Mouse (Mus musculus) spleen, postnatal 14 days (tissue): ENCODE data around the gene Fam169b.

Source experiments
- DNase-seq, 2 experiments: peaks; one replicate each; pipeline ENCODE4 v3.0.0; 2021 to 2022; ENCODE audit warnings: low spot score in 2 of 2

Gene Fam169b

GRCm38 (mm10) chr7:68273515-68273914 lies at the start of gene Fam169b:
TSS of gene Fam169b (plus strand) at chr7:68273839.
- DNase-seq: no peak

- no peak for DNase-seq
Measured at GRCm38 (mm10) chr7:68224006-68224405, 49.6 kb upstream of the Fam169b start.

DNA sequence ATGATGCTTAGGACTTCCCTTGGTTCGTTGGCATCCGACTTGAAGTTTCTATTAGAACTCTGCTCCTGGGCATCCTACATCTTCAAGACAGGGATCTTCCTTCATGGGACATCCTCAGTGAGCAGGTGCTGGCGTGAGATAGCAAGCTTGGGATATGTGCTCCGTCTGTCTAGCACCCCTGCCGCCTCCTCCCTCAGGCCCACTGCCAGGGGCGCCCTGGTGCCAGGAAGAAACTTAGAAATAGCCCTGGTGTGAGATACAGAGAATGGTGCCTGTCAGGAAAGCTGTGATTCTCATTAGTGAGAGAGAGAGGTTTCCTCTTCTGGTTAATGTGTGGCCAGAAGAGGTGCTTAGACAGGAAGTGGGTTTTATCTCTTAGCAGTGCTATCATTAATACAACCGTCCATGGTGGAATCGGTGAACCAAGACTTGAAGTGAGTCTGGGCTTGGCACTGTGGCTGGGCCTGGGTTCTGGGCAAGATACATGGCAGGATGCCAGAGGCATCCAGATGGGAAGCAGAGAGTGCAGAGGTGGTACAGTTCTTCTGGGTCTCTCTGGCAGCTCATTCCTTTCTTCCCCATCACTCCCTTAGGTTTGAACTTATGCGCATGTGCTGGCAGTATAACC lies 48.1 kb upstream of the Fam169b start:
- DNase-seq: no peak

DNA sequence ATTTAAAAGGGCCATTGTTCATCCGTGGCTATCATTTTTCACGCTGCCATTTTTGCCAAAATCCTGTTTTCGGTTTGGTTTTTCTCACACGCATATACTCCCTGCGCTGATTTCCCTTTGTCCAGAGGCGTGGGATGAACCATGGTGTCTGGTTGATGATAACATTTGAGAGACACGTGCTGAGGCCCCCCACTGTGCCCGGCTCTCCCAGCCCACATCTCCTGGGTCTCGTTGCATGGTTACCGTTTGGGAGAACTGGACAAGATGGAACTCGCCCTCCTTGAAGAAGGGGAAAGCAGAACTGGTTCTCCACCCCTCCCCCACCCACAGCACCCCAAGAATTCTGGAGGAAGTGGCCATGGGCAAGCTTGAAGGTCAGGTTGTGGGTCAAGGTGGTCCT lies 46.6 kb upstream of the Fam169b start:
- no peak for DNase-seq

DNA sequence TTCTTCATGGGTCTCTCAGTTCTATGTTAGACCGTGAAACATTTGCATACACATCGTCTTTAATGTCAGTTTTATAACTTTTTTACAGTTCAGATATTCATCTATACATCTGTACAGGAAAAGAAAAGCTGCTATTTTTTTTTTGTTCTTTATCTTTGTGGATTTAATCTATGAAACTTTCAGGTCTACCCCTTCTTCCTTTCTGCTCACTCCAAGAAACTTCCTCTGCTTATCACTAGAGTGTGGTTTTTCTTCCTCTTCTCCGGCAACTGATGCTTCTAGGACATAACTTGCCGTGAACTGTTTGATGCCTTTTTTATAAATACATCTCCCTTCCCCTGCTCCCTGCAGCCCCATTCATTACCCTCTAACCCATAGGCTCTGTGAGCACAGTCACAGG lies 46.0 kb upstream of the Fam169b start:
- DNase-seq: no peak

DNA sequence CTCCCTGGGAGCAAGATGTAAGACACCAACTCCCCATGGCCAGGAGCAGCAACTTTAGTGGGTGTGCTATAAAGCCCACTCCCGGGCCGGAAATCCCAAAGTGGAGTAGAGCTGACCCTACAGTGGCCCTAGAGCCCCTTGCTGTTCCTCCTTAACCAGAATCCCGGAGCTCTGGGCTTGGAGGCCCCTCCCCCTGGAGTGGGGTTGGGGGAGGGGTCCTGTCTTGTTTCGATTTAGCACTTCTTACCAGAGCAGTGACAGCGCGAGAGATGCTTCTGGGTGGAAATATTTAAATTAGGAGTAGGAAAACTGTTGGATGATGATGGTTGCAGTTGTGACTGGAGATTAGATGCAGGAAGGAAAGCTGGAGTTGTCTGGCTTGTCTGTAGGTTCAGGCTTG lies 45.1 kb upstream of the Fam169b start:
- no peak for DNase-seq

DNA sequence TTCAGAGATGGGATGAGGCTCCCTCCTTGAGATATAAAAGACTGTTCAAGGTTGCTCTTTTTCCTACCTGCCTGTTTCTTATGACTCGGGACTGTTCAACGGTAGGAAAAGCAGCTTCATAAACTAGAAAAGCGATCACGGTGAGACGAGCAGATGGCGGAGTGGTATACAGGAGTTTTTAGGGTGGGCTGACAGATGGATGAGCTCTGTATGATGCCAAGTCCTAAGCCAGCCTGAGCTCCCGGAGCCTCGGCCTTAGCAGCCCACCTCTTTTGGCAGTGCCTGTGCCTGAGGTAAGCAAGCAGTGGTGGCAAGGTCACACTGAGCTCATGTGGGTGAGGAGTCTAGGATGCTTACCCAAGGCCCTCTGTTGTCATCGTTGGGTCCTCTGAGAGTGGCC lies 42.8 kb upstream of the Fam169b start:
- DNase-seq: no peak

GRCm38 (mm10) chr7:68232521-68232920 lies 41.1 kb upstream of the Fam169b start:
- DNase-seq: no peak

- DNase-seq: no peak
Measured at GRCm38 (mm10) chr7:68233619-68234223, 39.9 kb upstream of the Fam169b start.

DNA sequence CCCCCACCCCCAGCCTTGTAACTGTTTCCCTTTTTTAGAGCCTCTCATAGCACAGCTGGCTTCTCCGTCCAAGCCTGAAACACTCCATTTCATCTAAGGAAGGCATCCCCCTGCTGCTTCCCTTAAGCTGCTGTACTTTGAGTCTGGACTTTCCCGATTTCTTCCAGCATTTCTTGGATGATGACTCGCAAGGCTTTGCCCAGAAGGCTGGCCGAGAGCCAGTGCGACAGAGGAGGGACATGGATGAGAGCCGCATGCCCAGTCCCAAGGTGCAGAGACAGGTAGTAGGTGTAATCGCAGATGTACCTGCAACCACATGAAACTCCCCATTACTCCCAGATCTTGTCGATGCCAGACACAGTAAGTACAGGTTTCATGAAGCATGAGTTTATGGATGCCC lies 36.8 kb upstream of the Fam169b start:
- DNase-seq: no peak

- no peak for DNase-seq
Measured at GRCm38 (mm10) chr7:68239220-68239827, 34.3 kb upstream of the Fam169b start.

DNA sequence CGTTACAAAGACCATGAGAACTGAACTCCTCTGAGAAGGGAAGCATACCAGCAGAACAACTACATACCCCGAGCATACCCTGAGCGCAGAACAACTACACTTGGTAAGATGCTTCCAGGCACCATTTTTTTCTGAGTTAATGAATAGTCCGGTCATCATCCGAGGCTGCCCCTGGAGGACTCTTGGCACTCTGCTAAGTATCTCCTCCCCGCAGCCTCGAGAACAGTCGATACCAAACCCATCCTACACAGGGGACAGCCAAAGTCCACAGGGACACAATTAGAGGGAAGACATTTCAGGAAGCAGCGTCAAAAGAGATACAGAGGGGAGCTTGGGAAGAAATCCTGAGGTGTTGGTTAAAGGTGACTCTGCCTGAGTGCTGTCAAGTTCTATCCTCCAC lies 32.4 kb upstream of the Fam169b start:
- DNase-seq: no peak

DNA sequence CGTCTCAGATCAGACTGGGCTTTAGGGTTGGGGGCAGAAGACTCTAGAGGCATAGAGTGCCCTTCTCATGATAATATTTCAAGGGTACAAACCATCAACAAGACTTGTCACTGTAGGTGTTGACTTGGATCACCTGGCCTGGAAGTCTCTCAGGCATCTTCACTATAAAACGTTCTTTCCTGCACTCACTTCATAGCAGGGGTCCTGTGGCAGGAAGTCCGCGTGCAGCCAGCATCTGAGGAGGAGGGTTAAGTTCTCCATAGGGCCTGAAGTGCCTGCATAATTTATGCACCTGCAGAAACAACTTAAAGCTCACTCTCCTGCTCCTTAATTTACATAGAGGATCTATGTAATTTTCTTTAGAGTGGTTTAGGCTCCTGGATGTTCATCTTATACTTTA lies 28.0 kb upstream of the Fam169b start:
- no peak for DNase-seq

DNA sequence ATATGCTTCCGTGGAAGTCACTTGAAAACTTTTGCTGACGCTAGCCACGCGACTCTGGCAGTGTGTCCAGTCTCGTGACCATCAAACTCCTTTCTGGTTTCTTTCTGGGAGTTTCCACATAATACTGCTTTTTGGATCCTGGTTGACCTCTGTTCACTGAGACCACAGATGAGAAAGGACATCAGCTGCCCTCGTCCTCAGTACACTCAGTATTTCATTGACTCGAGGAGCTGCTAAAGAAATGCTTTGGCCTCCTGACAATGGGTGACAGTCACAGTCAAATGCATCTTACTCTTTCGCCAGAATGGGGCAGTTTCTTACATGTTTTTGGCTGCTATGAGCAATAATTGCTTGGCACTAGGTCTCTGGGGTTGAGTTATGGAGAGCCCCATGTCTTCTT lies 27.4 kb upstream of the Fam169b start:
- DNase-seq: no peak

- DNase-seq: no peak
Measured at GRCm38 (mm10) chr7:68250411-68250810, 23.2 kb upstream of the Fam169b start.

DNA sequence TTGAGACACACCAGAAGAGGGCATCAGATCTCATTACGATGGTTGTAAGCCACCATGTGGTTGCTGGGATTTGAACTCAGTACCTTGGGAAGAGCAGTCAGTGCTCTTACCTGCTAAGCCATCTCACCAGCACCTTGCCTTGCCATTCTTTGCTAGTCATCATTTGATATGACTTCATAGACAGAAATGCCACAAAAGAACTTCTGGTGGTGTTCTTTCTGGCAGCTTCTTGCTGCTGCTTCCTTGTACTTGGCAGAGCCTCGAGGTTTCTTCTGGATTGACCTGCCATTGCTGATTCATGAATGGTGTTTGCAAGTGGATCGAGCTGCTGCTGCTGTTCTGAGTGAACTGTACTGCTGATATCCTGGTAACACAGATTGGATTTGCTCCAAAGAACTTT lies 22.7 kb upstream of the Fam169b start:
- no peak for DNase-seq

DNA sequence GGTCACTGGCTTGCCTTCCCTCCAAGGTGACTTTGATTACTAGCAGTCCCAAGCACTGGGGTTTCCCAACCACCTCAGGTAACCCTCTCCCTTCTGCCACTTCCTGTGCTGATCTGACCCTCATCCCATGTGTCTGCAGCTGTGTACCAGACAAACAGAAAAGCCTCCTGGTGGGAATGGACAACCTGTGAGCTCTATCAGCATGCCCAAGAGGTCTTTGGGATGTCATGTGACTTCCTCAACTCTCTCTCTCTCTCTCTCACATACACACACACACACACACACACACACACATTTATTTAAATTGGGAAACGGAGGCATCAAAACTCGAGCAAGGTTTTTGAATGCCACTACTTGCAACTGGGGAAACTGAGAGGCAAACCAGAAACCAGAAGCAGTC lies 15.9 kb upstream of the Fam169b start:
- no peak for DNase-seq

DNA sequence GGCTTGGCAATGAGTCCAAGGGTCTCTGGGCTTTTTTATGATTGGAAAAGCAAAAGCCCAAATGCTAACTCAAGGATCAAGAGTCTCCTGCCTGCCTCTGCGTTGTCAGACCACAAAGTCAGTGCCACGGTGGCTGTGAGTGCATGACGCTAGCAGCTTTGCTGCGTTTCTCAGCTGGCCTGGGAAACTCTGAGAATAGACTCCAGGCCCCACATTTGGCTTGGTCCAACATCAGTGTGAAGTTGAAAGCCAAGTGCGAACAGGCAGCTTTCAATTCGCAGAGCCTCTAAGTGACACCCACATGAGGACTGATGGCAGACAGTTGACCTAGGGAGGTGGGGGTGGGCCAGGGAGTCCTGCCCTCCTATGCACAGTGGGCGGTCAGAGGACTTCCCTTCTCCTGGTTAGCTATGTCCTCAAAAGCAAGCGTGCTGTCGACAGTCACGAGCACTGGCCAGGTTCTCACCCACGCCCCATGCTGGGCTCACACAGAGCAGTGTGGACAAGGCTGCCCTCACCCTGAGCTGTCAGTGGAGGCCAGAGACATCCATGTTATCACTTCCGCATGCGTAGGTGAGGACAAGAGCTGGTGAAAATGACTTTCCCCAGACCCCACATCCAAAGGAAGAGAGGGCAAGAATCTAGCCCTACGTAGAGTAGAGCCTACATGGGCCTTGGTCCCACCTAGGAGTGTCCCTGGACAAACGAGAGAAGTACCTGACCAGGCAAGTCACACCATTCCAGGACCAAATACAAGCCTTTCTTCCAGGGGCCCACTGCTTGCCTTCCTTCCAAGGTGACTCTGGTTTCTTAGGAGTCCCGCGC lies 15.1 kb upstream of the Fam169b start:
- DNase-seq: no peak

DNA sequence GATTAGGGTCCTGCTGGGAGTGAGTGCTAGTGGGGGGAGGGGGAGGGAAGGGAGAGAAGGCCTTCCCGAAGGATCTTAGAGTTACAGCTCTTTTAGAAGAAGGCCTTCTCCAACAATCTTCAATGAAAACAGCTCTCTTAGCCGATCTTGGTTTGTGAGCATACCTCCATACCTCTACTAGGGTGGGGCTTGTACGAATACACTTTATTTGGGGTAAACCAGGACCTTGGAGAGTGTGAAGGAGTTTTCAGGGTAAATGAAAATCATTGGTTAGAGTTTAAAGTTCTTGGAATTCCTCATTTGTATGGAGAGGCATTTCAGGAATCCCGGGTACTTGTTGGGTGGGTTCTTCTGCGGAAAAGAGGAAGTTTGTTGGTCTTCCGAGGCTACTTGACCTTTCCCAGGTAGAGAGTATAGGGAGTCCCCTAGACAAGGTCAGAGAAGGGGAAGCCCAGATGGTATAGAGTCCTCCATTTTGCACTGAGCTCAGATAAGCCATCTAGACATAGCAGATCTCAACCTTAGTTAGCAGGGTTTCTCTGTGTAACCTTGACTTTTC lies 14.0 kb upstream of the Fam169b start:
- no peak for DNase-seq

- DNase-seq: no peak
Measured at GRCm38 (mm10) chr7:68262612-68263200, 10.9 kb upstream of the Fam169b start.

DNA sequence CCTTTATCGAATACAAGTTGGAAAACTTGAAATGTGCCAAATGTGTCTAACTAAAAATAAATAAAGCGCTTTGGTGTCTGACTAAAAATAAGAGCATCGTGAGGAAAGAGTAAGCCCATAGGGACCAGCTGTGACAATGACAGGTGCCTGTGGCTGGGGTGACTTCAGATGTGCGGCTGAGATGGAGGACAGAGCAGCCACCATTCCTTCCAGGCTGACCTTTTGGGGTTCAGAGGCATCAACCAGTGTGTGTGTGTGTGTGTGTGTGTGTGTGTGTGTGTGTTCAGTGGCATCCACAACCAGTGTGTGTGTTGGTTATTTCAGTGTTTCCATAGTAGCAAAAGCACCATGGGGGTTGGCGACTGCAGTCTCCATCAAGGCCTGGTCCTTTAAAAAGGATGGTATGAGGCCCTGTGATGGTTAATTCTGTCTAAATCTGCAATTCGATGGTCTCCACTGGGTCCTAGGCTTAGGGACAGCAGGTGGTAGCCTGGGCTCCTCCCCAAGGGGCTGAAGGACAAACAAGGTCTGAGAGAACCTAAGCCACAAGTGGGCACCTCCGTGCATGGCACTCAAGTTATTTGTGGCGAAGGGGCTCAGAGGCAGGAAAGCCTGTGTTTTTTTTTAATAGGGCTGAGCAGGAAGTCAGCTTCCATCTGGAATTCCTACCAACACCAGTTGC lies 10.2 kb upstream of the Fam169b start:
- no peak for DNase-seq
